Comparison of ENCODE assay signal across 8 mouse cellular contexts in genomic region chr1:162547607-162548006, GRCm38 (mm10). TPM values are rescaled to one million over a fixed set of nuclear protein-coding genes. Genes with fewer than 3 reads are reported as not detected.
A peak's percentile ranks its signal among the peaks of the same experiment; 100 is the strongest.
DNase-seq lines count a peak whose midpoint lies in the region; ATAC-seq lines count a peak whose summit lies in the region.

No protein-coding gene starts in this region.

- H3K27ac ChIP-seq in lung, embryonic 15.5 days, result no peak overlapping the region
- H3K27ac ChIP-seq in embryonic facial prominence, embryonic 13.5 days, result peak overlapping the region; percentile 71; the same call in 1 of the 2 replicates
- peak overlapping the region; percentile 82 for H3K27ac ChIP-seq in limb, embryonic 10.5 days
- H3K27ac ChIP-seq in neural tube, embryonic 15.5 days (replicated peaks), result peak overlapping the region; percentile 89

- peak overlapping the region; percentile 75 for H3K9ac ChIP-seq in lung, embryonic 15.5 days
- H3K9ac ChIP-seq in embryonic facial prominence, embryonic 13.5 days, result peak overlapping the region; percentile 82
- H3K9ac ChIP-seq in neural tube, embryonic 15.5 days (replicated peaks), result peak overlapping the region; percentile 74

- H3K9me3 ChIP-seq in lung, embryonic 15.5 days, result no peaks in the 10 kb centered on the region
- no peaks in the 10 kb centered on the region for H3K9me3 ChIP-seq in embryonic facial prominence, embryonic 13.5 days
- H3K9me3 ChIP-seq in limb, embryonic 10.5 days (replicated peaks), result no peaks in the 10 kb centered on the region
- no peaks in the 10 kb centered on the region for H3K9me3 ChIP-seq in neural tube, embryonic 15.5 days (replicated peaks)

- peak overlapping the region; percentile 69 for H3K4me3 ChIP-seq in lung, embryonic 15.5 days
- H3K4me3 ChIP-seq in embryonic facial prominence, embryonic 13.5 days, result peak overlapping the region; percentile 79
- H3K4me3 ChIP-seq in limb, embryonic 10.5 days, result peak overlapping the region; percentile 77
- H3K4me3 ChIP-seq in neural tube, embryonic 15.5 days (replicated peaks), result peak overlapping the region; percentile 89

- no peaks in the 10 kb centered on the region for H3K27me3 ChIP-seq in lung, embryonic 15.5 days
- H3K27me3 ChIP-seq in embryonic facial prominence, embryonic 13.5 days, result no peaks in the 10 kb centered on the region
- no peaks in the 10 kb centered on the region for H3K27me3 ChIP-seq in limb, embryonic 10.5 days (ENCODE audit: low read depth, poor library complexity, severe bottlenecking)
- H3K27me3 ChIP-seq in neural tube, embryonic 15.5 days (replicated peaks), result no peaks in the 10 kb centered on the region

- DNase-seq in lung, postnatal 25 days (ENCODE audit: low spot score), result no peak
- no peak for DNase-seq in limb, embryonic 10.5 days (ENCODE audit: low spot score)
- DNase-seq in frontal cortex, postnatal 36 days (ENCODE audit: low spot score in 2 of 2), result no peak
- no peak for DNase-seq in ovary, postnatal 36 days (ENCODE audit: low spot score)
- DNase-seq in urinary bladder, postnatal 10 days (ENCODE audit: low spot score), result no peak

- H3K4me2 ChIP-seq in lung, embryonic 15.5 days, result peak overlapping the region; percentile 82
- peak overlapping the region; percentile 84 for H3K4me2 ChIP-seq in embryonic facial prominence, embryonic 13.5 days
- peak overlapping the region; percentile 92 for H3K4me2 ChIP-seq in neural tube, embryonic 15.5 days

- WGBS in lung, embryonic 15.5 days, result 3% methylated on average over 10 of the region's 10 CpGs
- WGBS in embryonic facial prominence, embryonic 13.5 days, result 5% methylated on average over 10 of the region's 10 CpGs
- whole genome bisulfite sequencing in limb, embryonic 10.5 days, result 15% methylated on average over 10 of the region's 10 CpGs
- WGBS in neural tube, embryonic 15.5 days, result 13% methylated on average over 10 of the region's 10 CpGs

- H3K36me3 ChIP-seq in lung, embryonic 15.5 days, result peaks cover 26% of the 10 kb centered on the region
- H3K36me3 ChIP-seq in embryonic facial prominence, embryonic 13.5 days, result peaks cover 37% of the 10 kb centered on the region
- peaks cover 38% of the 10 kb centered on the region for H3K36me3 ChIP-seq in limb, embryonic 10.5 days
- H3K36me3 ChIP-seq in neural tube, embryonic 15.5 days, result peaks cover 35% of the 10 kb centered on the region

- no peak for ATAC-seq in lung, embryonic 15.5 days (ENCODE audit: borderline replicate concordance, extremely low read depth, low FRiP score, low TSS enrichment)
- no peak for ATAC-seq in embryonic facial prominence, embryonic 13.5 days (ENCODE audit: insufficient number of reproducible peaks, insufficient read depth, low FRiP score, low TSS enrichment, low read depth)
- ATAC-seq in neural tube, embryonic 15.5 days (ENCODE audit: low FRiP score), result no peak

- H3K4me1 ChIP-seq in lung, embryonic 15.5 days, result peaks cover 12% of the 10 kb centered on the region
- peaks cover 15% of the 10 kb centered on the region for H3K4me1 ChIP-seq in embryonic facial prominence, embryonic 13.5 days
- peaks cover 15% of the 10 kb centered on the region for H3K4me1 ChIP-seq in limb, embryonic 10.5 days
- peaks cover 16% of the 10 kb centered on the region for H3K4me1 ChIP-seq in neural tube, embryonic 15.5 days

RNA-seq across cellular contexts. Expression of gene Mettl13, which starts 0.7 kb away (rescaled TPM):
- 22.6 and 23.4 TPM in 2 replicates for polyA plus RNA-seq in lung, embryonic 15.5 days (2015; fragmentation: Nextera tagmentation; extraction: Ambion mirVana)
- polyA plus RNA-seq in embryonic facial prominence, embryonic 13.5 days (2015; fragmentation: Nextera tagmentation; extraction: Ambion mirVana), result 30.7 and 31.4 TPM in 2 replicates
- polyA plus RNA-seq in limb, embryonic 10.5 days (2016; fragmentation: Nextera tagmentation; extraction: Ambion mirVana), result 35.0 and 37.0 TPM in 2 replicates
- 15.4 and 20.4 TPM in 2 replicates for polyA plus RNA-seq in neural tube, embryonic 15.5 days (2015; fragmentation: Nextera tagmentation; extraction: Ambion mirVana)

RNA-seq across cellular contexts. Expression of gene Vamp4, which starts 22.7 kb away (rescaled TPM):
- 49.7 and 53.6 TPM in 2 replicates for polyA plus RNA-seq in lung, embryonic 15.5 days (2015; fragmentation: Nextera tagmentation; extraction: Ambion mirVana)
- polyA plus RNA-seq in embryonic facial prominence, embryonic 13.5 days (2015; fragmentation: Nextera tagmentation; extraction: Ambion mirVana), result 85.8 and 95.2 TPM in 2 replicates
- polyA plus RNA-seq in limb, embryonic 10.5 days (2016; fragmentation: Nextera tagmentation; extraction: Ambion mirVana), result 46.1 and 50.7 TPM in 2 replicates
- 81.3 and 87.0 TPM in 2 replicates for polyA plus RNA-seq in neural tube, embryonic 15.5 days (2015; fragmentation: Nextera tagmentation; extraction: Ambion mirVana)
